Mouse (Mus musculus) E14TG2a.4 (cell line): ENCODE data around the gene Vasp.

Source experiments
- CTCF ChIP-seq: conservative IDR thresholded peaks from 2 replicates; pipeline ENCODE4 v1.5.1; 2014; ENCODE audit warnings: low read length
- NANOG ChIP-seq: IDR thresholded peaks from 2 replicates; pipeline ENCODE4 v1.6.1; 2014; ENCODE audit warnings: borderline replicate concordance, low read length, mixed read lengths
- POU5F1 ChIP-seq: IDR thresholded peaks from 2 replicates; pipeline ENCODE4 v1.6.1; 2014; ENCODE audit warnings: low read length, borderline replicate concordance

- no peak for TF ChIP-seq CTCF
- no peak for TF ChIP-seq POU5F1
- TF ChIP-seq NANOG, result no peak
Observed at GRCm38 (mm10) chr7:19243858-19244257, 27.8 kb downstream of the Vasp start.
